ENCODE assay signal across 29 mouse cellular contexts in the genomic region with DNA sequence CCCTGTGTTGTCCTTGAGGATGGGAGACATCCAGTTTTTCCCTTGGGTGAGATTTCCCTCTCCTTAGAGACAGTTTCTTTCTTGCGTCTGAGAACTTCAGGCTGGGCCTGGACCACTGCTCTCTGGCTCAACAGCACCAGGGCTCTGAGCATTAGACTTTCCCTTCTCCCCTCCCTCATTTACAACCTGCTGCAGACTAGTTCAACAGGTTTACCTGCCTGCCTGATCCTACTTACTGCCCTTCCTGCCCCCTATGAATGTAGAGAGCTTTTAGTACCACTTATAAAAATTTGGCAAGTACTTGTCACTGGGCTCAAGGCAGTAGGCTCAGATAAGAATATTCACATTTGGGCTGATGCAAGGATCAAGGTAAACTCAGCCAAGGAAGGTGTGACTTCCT. TPM values are rescaled to one million over a fixed set of nuclear protein-coding genes. Genes with fewer than 3 reads are reported as not detected.
DNase-seq lines count a peak whose midpoint lies in the region; ATAC-seq and TF ChIP-seq lines count a peak whose summit lies in the region.
"Had no signal": no experiment of that assay in that cellular context is flagged by ENCODE, and none has a peak within 500 bp of the region (broad histone marks: within the 10 kb centered on the region; RNA-seq: fewer than 3 reads in every experiment).

No protein-coding gene starts in this region.

- H3K9ac ChIP-seq in heart, embryonic 13.5 days: peak overlapping the region; percentile 42; the same call in 1 of the 2 replicates
- H3K9ac ChIP-seq in lung, embryonic 16.5 days (ENCODE audit: low read length): no peak overlapping the region
- no peak overlapping the region for H3K9ac ChIP-seq in MEL (ENCODE audit: control insufficient read depth, low read depth, low read length, poor library complexity, severe bottlenecking)
- H3K9ac ChIP-seq in intestine, embryonic 15.5 days: no peak overlapping the region
- H3K9ac ChIP-seq: hindbrain, embryonic 14.5 days; liver, embryonic 14.5 days; midbrain, embryonic 15.5 days; neural tube, embryonic 15.5 days; stomach, embryonic 15.5 days had no signal

- TF ChIP-seq CTCF in lung, adult 2 months (IDR thresholded peaks at IDR 0.05; ENCODE audit: insufficient read depth, low read length): no peak
- TF ChIP-seq CTCF in MEL (IDR thresholded peaks at IDR 0.05 in 2 of 3, conservative IDR thresholded peaks at IDR 0.05 in 1 of 3; ENCODE audit: control insufficient read depth in 1 of 3, insufficient read depth in 1 of 3, low read depth in 2 of 3, low read length in 3 of 3, poor library complexity in 1 of 3, severe bottlenecking in 1 of 3): no peak

- H3K27me3 ChIP-seq in heart, embryonic 13.5 days (replicated peaks): peaks cover 23% of the 10 kb centered on the region
- peaks cover 8% of the 10 kb centered on the region for H3K27me3 ChIP-seq in lung, embryonic 16.5 days (ENCODE audit: control insufficient read depth, insufficient read depth, low read depth, low read length)
- H3K27me3 ChIP-seq in MEL (ENCODE audit: control insufficient read depth in 1 of 2, insufficient read depth in 2 of 2, low read length in 2 of 2): no peaks in the 10 kb centered on the region
- H3K27me3 ChIP-seq in intestine, embryonic 15.5 days (replicated peaks): peaks cover 9% of the 10 kb centered on the region; the same call in 1 of the 2 replicates
- H3K27me3 ChIP-seq: midbrain, embryonic 15.5 days had no signal

- no peak for TF ChIP-seq RAD21 in MEL (IDR thresholded peaks at IDR 0.05; ENCODE audit: low read depth, low read length)

- no peaks in the 10 kb centered on the region for H3K36me3 ChIP-seq in heart, embryonic 13.5 days
- no peaks in the 10 kb centered on the region for H3K36me3 ChIP-seq in lung, embryonic 16.5 days (ENCODE audit: control insufficient read depth, insufficient read depth, low read length)
- no peaks in the 10 kb centered on the region; a peak in 1 of 4 replicates for H3K36me3 ChIP-seq in MEL (ENCODE audit: control insufficient read depth in 1 of 2, insufficient read depth in 2 of 2, low read length in 2 of 2)
- H3K36me3 ChIP-seq in intestine, embryonic 15.5 days: no peaks in the 10 kb centered on the region
- H3K36me3 ChIP-seq: midbrain, embryonic 10.5 days; midbrain, embryonic 15.5 days; neural tube, embryonic 15.5 days; stomach, embryonic 15.5 days had no signal

- TF ChIP-seq EP300 in MEL (IDR thresholded peaks at IDR 0.05; ENCODE audit: low read depth in 1 of 2, low read length in 2 of 2): peak; percentile 42 to 51; a peak in 1 of 4 replicates

- no peak overlapping the region for H3K4me3 ChIP-seq in heart, embryonic 13.5 days
- no peak overlapping the region for H3K4me3 ChIP-seq in lung, embryonic 16.5 days (ENCODE audit: low read length)
- no peak overlapping the region for H3K4me3 ChIP-seq in lung, adult 2 months (replicated peaks; ENCODE audit: extremely low read depth, low read depth, low read length)
- H3K4me3 ChIP-seq in MEL (ENCODE audit: control insufficient read depth in 1 of 2, insufficient read depth in 1 of 2, low read depth in 2 of 2, low read length in 2 of 2): no peak overlapping the region
- no peak overlapping the region for H3K4me3 ChIP-seq in intestine, embryonic 15.5 days (replicated peaks)
- H3K4me3 ChIP-seq: erythroblast, embryonic 14.5 days; gastrocnemius, adult 2 months; midbrain, embryonic 10.5 days; midbrain, embryonic 15.5 days; neural tube, embryonic 15.5 days had no signal

- ATAC-seq in heart, embryonic 13.5 days (ENCODE audit: extremely low read depth, insufficient number of reproducible peaks, low FRiP score, low TSS enrichment): no peak
- peak; percentile 66 for ATAC-seq in lung, embryonic 16.5 days (ENCODE audit: low read depth)
- ATAC-seq in intestine, embryonic 15.5 days: peak; percentile 65
- ATAC-seq: activated CD4-positive, CD25-positive, alpha-beta regulatory T cell, adult 4 months had no signal

- no peak overlapping the region for H3K4me2 ChIP-seq in heart, embryonic 13.5 days
- H3K4me2 ChIP-seq in lung, embryonic 16.5 days (ENCODE audit: low read depth, low read length): no peak overlapping the region
- H3K4me2 ChIP-seq in intestine, embryonic 15.5 days (replicated peaks): no peak overlapping the region
- H3K4me2 ChIP-seq: hindbrain, embryonic 14.5 days; midbrain, embryonic 15.5 days had no signal

- no peak for DNase-seq in heart, postnatal 4 days
- no peak for DNase-seq in lung, adult 2 months
- no peak for DNase-seq in MEL (ENCODE audit: low read depth, low spot score)
- DNase-seq in adrenal gland, adult (ENCODE audit: inconsistent age in 2 of 2, low spot score in 1 of 2): no peak
- DNase-seq: adrenal gland, adult 8-10 months; B cell, adult 2 months; cerebellum, postnatal 14 days; gastrocnemius, adult 2 months; gastrocnemius, postnatal 36 days; kidney, adult 8-10 months; kidney, postnatal 4 days; liver; retina, postnatal 1 day; right cerebral cortex, postnatal 25 days; thymus, adult 18-20 months; thymus, postnatal 25 days had no signal

- H3K9me3 ChIP-seq in heart, embryonic 13.5 days: no peaks in the 10 kb centered on the region
- no peaks in the 10 kb centered on the region for H3K9me3 ChIP-seq in lung, embryonic 16.5 days (ENCODE audit: control insufficient read depth, low read length)
- H3K9me3 ChIP-seq in MEL (replicated peaks; ENCODE audit: insufficient read depth, low read length): no peaks in the 10 kb centered on the region
- no peaks in the 10 kb centered on the region for H3K9me3 ChIP-seq in intestine, embryonic 15.5 days
- H3K9me3 ChIP-seq: midbrain, embryonic 10.5 days; midbrain, embryonic 15.5 days; neural tube, embryonic 15.5 days; stomach, embryonic 15.5 days had no signal

- no peaks in the 10 kb centered on the region for H3K79me2 ChIP-seq in MEL (ENCODE audit: control insufficient read depth, insufficient read depth, low read length, poor library complexity)

- peak overlapping the region; percentile 59; the same call in 1 of the 2 replicates for H3K27ac ChIP-seq in heart, embryonic 13.5 days (replicated peaks)
- H3K27ac ChIP-seq in lung, embryonic 16.5 days (ENCODE audit: low read length): no peak overlapping the region
- no peak overlapping the region for H3K27ac ChIP-seq in MEL (ENCODE audit: control insufficient read depth, low read depth, low read length)
- no peak overlapping the region for H3K27ac ChIP-seq in intestine, embryonic 15.5 days
- H3K27ac ChIP-seq: gastrocnemius, adult 2 months; hindbrain, embryonic 14.5 days; kidney, postnatal 0 days; liver, embryonic 14.5 days; macrophage; midbrain, embryonic 10.5 days; midbrain, embryonic 15.5 days; neural tube, embryonic 15.5 days; stomach, embryonic 15.5 days had no signal

- peaks cover 27% of the 10 kb centered on the region for H3K4me1 ChIP-seq in heart, embryonic 13.5 days
- H3K4me1 ChIP-seq in lung, embryonic 16.5 days (replicated peaks; ENCODE audit: control insufficient read depth, insufficient read depth, low read length): peaks cover 3% of the 10 kb centered on the region; the same call in 1 of the 2 replicates
- no peaks in the 10 kb centered on the region for H3K4me1 ChIP-seq in lung, adult 2 months (ENCODE audit: control insufficient read depth, insufficient read depth, low read length)
- H3K4me1 ChIP-seq in MEL (ENCODE audit: control insufficient read depth in 1 of 2, insufficient read depth in 2 of 2, low read length in 2 of 2): peaks cover 4 to 13% of the 10 kb centered on the region in 2 experiments; a peak in 1 of 4 replicates
- peaks cover 5% of the 10 kb centered on the region; the same call in 1 of the 2 replicates for H3K4me1 ChIP-seq in intestine, embryonic 15.5 days (replicated peaks)
- H3K4me1 ChIP-seq: midbrain, embryonic 15.5 days; neural tube, embryonic 15.5 days had no signal

- TF ChIP-seq POLR2A in lung, adult 2 months (IDR thresholded peaks at IDR 0.05; ENCODE audit: borderline replicate concordance, extremely low read depth, low read depth, low read length): no peak
- no peak for TF ChIP-seq POLR2A in MEL (IDR thresholded peaks at IDR 0.05; ENCODE audit: control insufficient read depth in 1 of 2, insufficient read depth in 1 of 2, low read depth in 1 of 2, low read length in 2 of 2, poor library complexity in 1 of 2)

- 83% methylated on average over 1 of the region's 1 CpGs for WGBS in heart, embryonic 13.5 days
- WGBS in lung, embryonic 16.5 days: 44% methylated on average over 1 of the region's 1 CpGs
- WGBS in lung, adult 2 months: 74% methylated on average over 1 of the region's 1 CpGs
- 83% methylated on average over 1 of the region's 1 CpGs for WGBS in intestine, embryonic 15.5 days

TF ChIP-seq in MEL, 35 proteins besides CTCF, POLR2A, EP300 and RAD21:
- TF ChIP-seq TCF12 (IDR thresholded peaks at IDR 0.05; ENCODE audit: low read depth, low read length) (peak; percentile 33; the same call in 1 of the 2 replicates), E2F4 (IDR thresholded peaks at IDR 0.05; ENCODE audit: borderline replicate concordance, low read depth, low read length) (no peak)
TF ChIP-seq in MEL: peak in this region for 1.

RNA-seq across cellular contexts. Expression of gene 4931440F15Rik, which starts 0.5 kb away (rescaled TPM):
- polyA plus RNA-seq in heart, embryonic 13.5 days (2015; fragmentation: Nextera tagmentation; extraction: Ambion mirVana): 0.19 and 0.23 TPM in 2 replicates
- 1 to 10 TPM; 1.1 to 1.5 TPM for total RNA-seq in heart, postnatal 4 days (2021)
- 0.08 and 0.15 TPM in 2 replicates for polyA plus RNA-seq in lung, embryonic 16.5 days (2015; fragmentation: Nextera tagmentation; extraction: Ambion mirVana)
- polyA plus RNA-seq in lung, adult 2 months (2012; rRNA removed): 0.20 and 0.23 TPM in 2 replicates
- total RNA-seq in MEL (2012; rRNA removed): 0.08 and 0.13 TPM in 2 replicates
- under 1 TPM in 1 of 2 experiments, not detected in 1; 0.06 TPM for polyA plus RNA-seq in MEL (2012; ENCODE audit: insufficient read depth in 1 of 2, insufficient read length in 2 of 2, low read depth in 1 of 2, low replicate concordance in 2 of 2, missing spikeins in 1 of 2)
- 0.06 and 0.10 TPM in 2 replicates for polyA plus RNA-seq in intestine, embryonic 15.5 days (2015; fragmentation: Nextera tagmentation; extraction: Ambion mirVana)
- polyA plus RNA-seq: activated CD4-positive, CD25-positive, alpha-beta regulatory T cell, adult 4 months; erythroblast, embryonic 14.5 days; macrophage had no signal
